Mouse (Mus musculus) kidney, adult 2 months (tissue): ENCODE measurements at regions not wholly inside any gene's neighbourhood (a gene's known extent, or its start where the extent isn't known, plus 50 kb on each side); places are given as distances from the start of the nearest gene placed in this dataset.

Experiments
- CTCF ChIP-seq: fragments of 200-500 bp; conservative IDR thresholded peaks from 2 replicates; pipeline ENCODE4 v1.5.1; 2011; ENCODE audit warnings: low read depth, mild to moderate bottlenecking, control low read depth, low read length, moderate library complexity, mixed read lengths; ENCODE audit not compliant: insufficient read depth, insufficient read length
- POLR2A ChIP-seq: fragments of 200-500 bp; IDR thresholded peaks from one replicate; pipeline ENCODE4 v1.6.1; 2011; ENCODE audit warnings: low read depth, low read length, control low read depth

GRCm38 (mm10) chr5:53354296-53354695 is 87.4 kb downstream of the Smim20 start:
- TF ChIP-seq POLR2A (no peak), CTCF (no peak)
